Mouse (Mus musculus): ENCODE measurements at regions not wholly inside any gene's neighbourhood (a gene's known extent, or its start where the extent isn't known, plus 50 kb on each side); places are given as distances from the start of the nearest gene placed in this dataset.

DNA sequence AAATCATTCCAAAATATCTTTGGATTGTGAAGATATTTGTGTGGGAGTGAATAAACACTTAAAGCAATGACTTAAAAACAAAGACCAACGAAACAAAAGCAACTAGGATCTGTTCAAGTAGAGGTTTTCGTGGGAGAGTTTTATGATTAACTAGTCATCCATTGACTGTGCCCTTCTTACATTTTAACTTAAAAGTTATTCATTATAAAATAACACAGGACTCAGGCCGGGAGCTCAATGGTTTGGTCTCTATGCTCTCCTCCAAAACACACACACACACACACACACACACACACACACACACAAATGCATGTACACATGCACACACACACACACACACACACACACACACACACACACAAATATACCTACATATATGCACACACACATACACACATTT lies 699.3 kb upstream of the Cntn5 start:
- Histone ChIP-seq H3K9me3 (replicated peaks; ENCODE audit: control insufficient read depth, low read length) (no peaks in the 10 kb centered on the region), H3K36me3 (ENCODE audit: control insufficient read depth, insufficient read depth) (no peaks in the 10 kb centered on the region), H3K9ac (ENCODE audit: low read length) (no peak overlapping the region), H3K4me3 (ENCODE audit: low read length) (no peak overlapping the region), H3K27ac (ENCODE audit: low read length) (no peak overlapping the region), H3K4me2 (ENCODE audit: low read depth, low read length) (no peak overlapping the region), H3K27me3 (ENCODE audit: control insufficient read depth, insufficient read depth, low read length) (no peaks in the 10 kb centered on the region), H3K4me1 (ENCODE audit: control insufficient read depth, insufficient read depth, low read length) (no peaks in the 10 kb centered on the region)
- WGBS, result 65% methylated on average over 3 of the region's 3 CpGs
- ATAC-seq (replicated peaks; ENCODE audit: extremely low read depth, insufficient read depth, low FRiP score), result no peak

DNA sequence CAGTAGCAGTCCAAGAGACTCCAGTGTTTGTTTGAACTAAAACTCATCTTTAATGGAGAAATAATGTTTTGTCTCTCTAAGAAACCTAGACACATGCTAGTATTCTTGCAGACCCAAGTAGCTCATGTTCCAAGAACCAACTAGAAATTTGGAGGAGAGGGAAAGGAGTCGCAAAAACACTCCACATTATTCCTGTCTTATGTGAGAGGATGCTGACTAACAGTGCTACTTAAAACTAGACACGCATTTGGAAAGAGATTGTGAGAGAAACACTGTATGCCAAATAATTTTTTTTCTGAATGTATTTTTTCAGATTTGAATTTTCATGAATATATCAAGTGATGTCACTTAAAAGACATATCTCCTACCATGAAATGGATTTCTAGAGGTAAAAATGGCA lies 698.3 kb upstream of the Cntn5 start:
- no peaks in the 10 kb centered on the region for H3K27me3 ChIP-seq (ENCODE audit: control insufficient read depth, insufficient read depth, low read length)
- no peak overlapping the region for H3K4me3 ChIP-seq (ENCODE audit: low read length)
- no peaks in the 10 kb centered on the region for H3K36me3 ChIP-seq (ENCODE audit: control insufficient read depth, insufficient read depth)
- no peaks in the 10 kb centered on the region for H3K9me3 ChIP-seq (replicated peaks; ENCODE audit: control insufficient read depth, low read length)
- no peaks in the 10 kb centered on the region for H3K4me1 ChIP-seq (ENCODE audit: control insufficient read depth, insufficient read depth, low read length)
- no peak overlapping the region for H3K9ac ChIP-seq (ENCODE audit: low read length)
- no peak for ATAC-seq (replicated peaks; ENCODE audit: extremely low read depth, insufficient read depth, low FRiP score)
- no peak overlapping the region for H3K27ac ChIP-seq (ENCODE audit: low read length)
- WGBS, result 74% methylated on average over 2 of the region's 2 CpGs
- no peak overlapping the region for H3K4me2 ChIP-seq (ENCODE audit: low read depth, low read length)

DNA sequence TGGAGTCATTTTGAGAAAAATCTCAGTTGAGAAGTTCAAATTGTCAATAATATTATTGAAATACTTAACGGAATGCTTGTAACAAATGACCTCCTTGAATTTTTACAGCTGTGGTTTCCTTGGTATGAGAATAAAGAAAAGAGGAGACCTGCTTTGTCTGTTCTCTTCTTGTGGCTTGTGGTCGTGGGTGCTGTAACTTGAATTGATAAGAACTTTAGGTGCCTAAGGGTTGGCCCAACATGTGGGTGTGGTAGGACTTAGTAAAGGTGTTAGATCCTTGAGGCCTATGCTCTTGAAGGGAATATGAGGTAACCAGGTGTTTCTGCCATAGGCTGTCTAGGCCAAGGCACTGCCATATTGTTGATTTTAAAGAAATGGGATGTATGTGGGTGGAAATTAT lies 674.4 kb upstream of the Cntn5 start:
- Histone ChIP-seq H3K4me2 (ENCODE audit: low read depth, low read length) (no peak overlapping the region), H3K4me3 (ENCODE audit: low read length) (no peak overlapping the region), H3K36me3 (ENCODE audit: control insufficient read depth, insufficient read depth) (no peaks in the 10 kb centered on the region), H3K27ac (ENCODE audit: low read length) (no peak overlapping the region), H3K9me3 (replicated peaks; ENCODE audit: control insufficient read depth, low read length) (no peaks in the 10 kb centered on the region), H3K9ac (ENCODE audit: low read length) (no peak overlapping the region), H3K27me3 (ENCODE audit: control insufficient read depth, insufficient read depth, low read length) (no peaks in the 10 kb centered on the region), H3K4me1 (ENCODE audit: control insufficient read depth, insufficient read depth, low read length) (no peaks in the 10 kb centered on the region)
- 64% methylated on average over 2 of the region's 2 CpGs for WGBS
- peak; percentile 49; the same call in 1 of the 2 replicates for ATAC-seq (replicated peaks; ENCODE audit: extremely low read depth, insufficient read depth, low FRiP score)

DNA sequence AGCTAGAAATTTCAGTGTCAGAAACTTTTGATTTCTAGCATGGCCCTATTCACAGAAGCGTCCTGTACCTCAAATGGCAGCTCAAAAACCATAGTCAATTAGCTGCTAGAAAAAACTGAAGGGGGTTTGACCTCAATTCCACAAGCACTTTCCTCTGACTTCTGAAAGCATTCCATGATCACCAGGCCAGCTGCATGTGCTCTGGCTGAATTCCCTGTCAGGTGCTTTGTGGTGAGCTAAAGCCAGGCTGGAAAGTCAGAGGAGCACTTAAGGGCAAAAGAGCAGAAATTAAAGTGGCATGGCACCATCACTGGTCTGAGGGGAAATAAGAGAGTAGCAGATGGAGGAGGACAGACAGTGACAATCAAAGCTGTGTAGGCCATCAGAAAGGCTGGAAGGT lies 658.3 kb upstream of the Cntn5 start:
- no peaks in the 10 kb centered on the region for H3K4me1 ChIP-seq (ENCODE audit: control insufficient read depth, insufficient read depth, low read length)
- no peaks in the 10 kb centered on the region for H3K27me3 ChIP-seq (ENCODE audit: control insufficient read depth, insufficient read depth, low read length)
- WGBS, result 47% methylated on average over 1 of the region's 1 CpGs
- no peak overlapping the region for H3K9ac ChIP-seq (ENCODE audit: low read length)
- no peaks in the 10 kb centered on the region for H3K9me3 ChIP-seq (replicated peaks; ENCODE audit: control insufficient read depth, low read length)
- H3K4me3 ChIP-seq (ENCODE audit: low read length), result no peak overlapping the region
- ATAC-seq (replicated peaks; ENCODE audit: extremely low read depth, insufficient read depth, low FRiP score), result no peak
- H3K36me3 ChIP-seq (ENCODE audit: control insufficient read depth, insufficient read depth), result no peaks in the 10 kb centered on the region
- H3K27ac ChIP-seq (ENCODE audit: low read length), result no peak overlapping the region
- no peak overlapping the region for H3K4me2 ChIP-seq (ENCODE audit: low read depth, low read length)

DNA sequence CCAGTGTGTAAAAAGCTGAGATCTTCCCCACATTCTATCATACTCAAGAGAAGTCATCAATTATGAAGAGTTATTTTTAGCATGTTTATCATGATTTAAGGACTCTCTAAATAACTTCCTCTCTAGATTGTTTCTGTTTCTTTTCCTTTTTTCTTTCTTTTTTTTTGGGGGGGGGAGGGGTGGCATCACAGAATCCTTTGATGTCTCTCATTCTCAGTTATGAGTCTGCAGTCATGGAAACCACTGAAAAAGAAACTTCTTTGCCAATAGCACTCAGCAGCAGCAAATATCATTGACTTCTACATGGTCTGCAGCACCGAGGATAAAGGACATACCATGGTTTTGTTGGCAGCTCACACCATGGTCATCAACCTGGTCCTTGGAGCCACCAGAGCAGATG lies 654.8 kb upstream of the Cntn5 start:
- Histone ChIP-seq H3K4me1 (ENCODE audit: control insufficient read depth, insufficient read depth, low read length) (no peaks in the 10 kb centered on the region), H3K27ac (ENCODE audit: low read length) (no peak overlapping the region), H3K4me2 (ENCODE audit: low read depth, low read length) (no peak overlapping the region), H3K27me3 (ENCODE audit: control insufficient read depth, insufficient read depth, low read length) (no peaks in the 10 kb centered on the region), H3K36me3 (ENCODE audit: control insufficient read depth, insufficient read depth) (no peaks in the 10 kb centered on the region), H3K9me3 (replicated peaks; ENCODE audit: control insufficient read depth, low read length) (no peaks in the 10 kb centered on the region), H3K9ac (ENCODE audit: low read length) (no peak overlapping the region), H3K4me3 (ENCODE audit: low read length) (no peak overlapping the region)
- no peak for ATAC-seq (replicated peaks; ENCODE audit: extremely low read depth, insufficient read depth, low FRiP score)
- 62% methylated on average over 1 of the region's 1 CpGs for WGBS

DNA sequence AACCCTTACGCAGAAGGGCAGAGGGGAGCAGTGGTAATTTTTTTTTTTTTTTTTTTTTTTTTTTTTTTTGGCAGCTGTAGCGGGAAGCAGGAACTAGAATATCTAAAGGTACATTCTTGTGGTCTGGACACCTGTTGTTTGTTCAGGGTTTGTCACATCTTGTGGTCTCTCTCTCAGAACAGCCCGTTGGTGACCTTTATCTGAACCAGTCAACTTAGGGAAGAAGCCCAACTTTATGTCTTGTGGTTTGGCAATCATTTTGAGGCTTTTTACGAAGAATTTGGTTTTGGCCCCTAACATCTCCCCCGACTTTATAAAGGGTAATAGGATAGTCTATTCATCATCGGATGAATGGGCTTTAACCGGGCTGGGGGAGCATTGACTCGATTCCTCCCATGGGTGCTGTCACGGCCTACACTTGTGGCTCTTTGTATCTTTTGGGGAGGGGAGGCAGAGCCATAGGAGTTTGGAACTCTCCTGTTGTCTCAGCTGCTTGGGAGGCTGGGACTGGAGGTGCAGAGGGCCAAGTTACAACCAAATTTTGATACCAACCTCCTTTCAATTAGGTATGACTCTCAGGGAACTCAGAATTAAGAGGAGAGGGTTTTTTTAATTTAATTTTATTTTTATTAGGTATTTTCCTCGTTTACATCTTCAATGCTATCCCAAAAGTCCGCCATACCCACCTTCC lies 609.4 kb upstream of the Cntn5 start:
- Histone ChIP-seq H3K9me3 (replicated peaks; ENCODE audit: control insufficient read depth, low read length) (no peaks in the 10 kb centered on the region), H3K27ac (ENCODE audit: low read length) (no peak overlapping the region), H3K4me3 (ENCODE audit: low read length) (no peak overlapping the region), H3K9ac (ENCODE audit: low read length) (no peak overlapping the region), H3K27me3 (ENCODE audit: control insufficient read depth, insufficient read depth, low read length) (no peaks in the 10 kb centered on the region), H3K36me3 (ENCODE audit: control insufficient read depth, insufficient read depth) (no peaks in the 10 kb centered on the region), H3K4me2 (ENCODE audit: low read depth, low read length) (no peak overlapping the region), H3K4me1 (ENCODE audit: control insufficient read depth, insufficient read depth, low read length) (no peaks in the 10 kb centered on the region)
- 77% methylated on average over 11 of the region's 11 CpGs for WGBS
- ATAC-seq (replicated peaks; ENCODE audit: extremely low read depth, insufficient read depth, low FRiP score), result peak; percentile 52
